Mouse (Mus musculus): Measurements from ENCODE around the gene Mcur1.

DNA sequence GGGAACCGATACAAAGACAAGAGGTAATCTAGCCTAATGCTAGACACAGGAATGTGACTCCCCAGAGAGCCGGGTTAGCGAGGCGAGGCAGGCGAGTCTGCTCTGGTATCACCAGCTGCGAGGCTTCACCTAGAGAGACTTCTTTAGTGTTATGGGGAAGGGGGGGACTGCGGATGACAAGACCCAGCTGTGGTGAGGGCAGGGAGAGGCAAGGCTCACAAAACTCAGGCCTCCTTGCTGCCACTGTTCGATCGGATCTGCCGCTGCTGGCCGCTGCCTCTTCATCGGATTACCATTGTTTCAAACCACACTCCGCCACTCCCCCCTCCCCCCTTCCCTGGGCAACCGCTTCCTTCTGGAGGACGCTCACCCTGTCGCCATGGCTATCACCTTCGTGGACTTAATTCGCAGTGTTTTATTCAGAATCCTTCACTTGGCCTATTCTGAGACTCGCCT lies 56.6 kb downstream of the Mcur1 start:
- no peak for TF ChIP-seq EP300 (IDR thresholded peaks at IDR 0.05; ENCODE audit: insufficient read depth, low read depth, low read length)
- TF ChIP-seq CTCF (IDR thresholded peaks at IDR 0.05), result no peak

All from heart, adult 2 months (tissue).